Mouse (Mus musculus) gastrocnemius, adult 2 months (tissue): ENCODE data around the gene Cyp21a1. TPM values are rescaled to one million over a fixed set of nuclear protein-coding genes. Genes with fewer than 3 reads are reported as not detected.
"Not testable (repeated sequence)": the region's sequence is repeated elsewhere in the genome, so short reads cannot be mapped to it uniquely, and the experiment has no call there.

ENCODE experiments used
- DNase-seq: peaks from one replicate; pipeline ENCODE4 v3.0.0; 2022
- H3K27ac ChIP-seq: fragments of 200-600 bp; 2 replicates; pipeline ENCODE4 v1.8.1; 2022; ENCODE audit warnings: mild to moderate bottlenecking
- H3K4me3 ChIP-seq: fragments of 200-600 bp; 2 replicates; pipeline ENCODE4 v1.8.1; 2022; ENCODE audit warnings: mild to moderate bottlenecking, moderate library complexity
- CTCF ChIP-seq: fragments of 200-600 bp; IDR thresholded peaks from 2 replicates; pipeline ENCODE4 v1.8.1; 2022; ENCODE audit warnings: antibody characterized with exemption, mild to moderate bottlenecking, moderate library complexity
- intact Hi-C: fragments of 180-260 bp; cut with DNase I; formaldehyde crosslinking; loops from one replicate; pipeline ENCODE4 v1.15.1; 2025
- long read RNA-seq, 2 experiments: library from polyadenylated mRNA; stranded (forward); transcript quantifications; one replicate each; pipeline ENCODE4 v2.0.0; 2021
- total RNA-seq, 2 experiments: library from RNA; stranded (reverse); gene quantifications; 2 replicates each; pipeline ENCODE4 v1.2.3; 2021

Gene Cyp21a1
- not detected for total RNA-seq
- long read RNA-seq, experiment 1, result 0 reads
- long read RNA-seq, experiment 2, result 0 reads

DNA sequence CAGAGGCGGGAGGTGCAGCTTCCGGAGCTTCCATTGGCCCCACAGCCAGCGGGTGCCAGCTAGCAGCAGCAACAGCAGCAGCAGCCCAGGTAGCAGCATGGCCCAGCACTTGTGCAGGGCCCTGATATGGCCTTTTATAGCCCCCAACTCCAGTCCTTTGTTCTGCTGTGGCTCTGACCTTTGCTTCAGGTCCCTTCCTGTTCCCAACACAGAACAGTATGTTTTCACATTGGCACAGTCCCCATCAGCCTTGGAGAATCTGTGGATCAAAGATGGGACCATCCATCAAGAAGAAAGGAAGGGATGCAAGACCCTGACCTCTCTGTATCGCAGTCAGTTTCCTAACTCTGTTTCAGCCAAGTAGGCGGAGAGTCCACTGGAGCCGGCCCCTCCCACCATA lies at the start of gene Cyp21a1:
Gene Cyp21a1, minus strand, starts transcription at position 261 of the 400 bp plus-strand sequence.
- H3K27ac ChIP-seq, H3K4me3 ChIP-seq, DNase-seq: not testable (repeated sequence)
- intact Hi-C loops, result loop anchor here (5.0 kb wide), 1 partner anchor 87 kb away; no protein-coding TSS in a partner anchor

GRCm38 (mm10) chr17:34853511-34853910 lies 49.1 kb upstream of the Cyp21a1 start:
- no peak overlapping the region for H3K4me3 ChIP-seq
- H3K27ac ChIP-seq, result no peak overlapping the region
- no peak for DNase-seq
- intact Hi-C loops, result no loop called here
- TF ChIP-seq CTCF, result no peak

GRCm38 (mm10) chr17:34850517-34851125 lies 46.3 kb upstream of the Cyp21a1 start:
- peak overlapping the region; percentile 87 for H3K27ac ChIP-seq
- intact Hi-C loops, result loop anchor here (2.0 kb wide), 1 partner anchor 44 kb away; no protein-coding TSS in a partner anchor

GRCm38 (mm10) chr17:34849722-34850516 lies 45.6 kb upstream of the Cyp21a1 start, which contains the start of the genes Skiv2l and Nelfe:
Gene Skiv2l, minus strand, starts transcription at chr17:34850210.
Gene Nelfe, plus strand, starts transcription at chr17:34850391.
- intact Hi-C loops, result loop anchor here (2.0 kb wide), 1 partner anchor 45 kb away; no protein-coding TSS in a partner anchor
- TF ChIP-seq CTCF, result peak; percentile 39
- H3K27ac ChIP-seq, result peak within 1 kb of the TSS; percentile 89
- peak; percentile 99 for DNase-seq
- H3K4me3 ChIP-seq, result peak within 1 kb of the TSS; percentile 85

More at GRCm38 (mm10) chr17:34850517-34851125, 46.3 kb upstream of the Cyp21a1 start:
- H3K4me3 ChIP-seq, result peak overlapping the region; percentile 85
- DNase-seq, result no peak
- no peak for TF ChIP-seq CTCF

GRCm38 (mm10) chr17:34847615-34848014 lies 43.3 kb upstream of the Cyp21a1 start:
- intact Hi-C loops, result no loop called here
- TF ChIP-seq CTCF, result no peak
- no peak overlapping the region for H3K27ac ChIP-seq
- DNase-seq, result no peak
- no peak overlapping the region for H3K4me3 ChIP-seq

GRCm38 (mm10) chr17:34847192-34847591 lies 42.8 kb upstream of the Cyp21a1 start:
- intact Hi-C loops, result no loop called here
- no peak for DNase-seq
- Histone ChIP-seq H3K27ac (no peak overlapping the region), H3K4me3 (no peak overlapping the region)
- TF ChIP-seq CTCF, result no peak

- no peak for DNase-seq
- intact Hi-C loops, result no loop called here
- no peak overlapping the region for H3K27ac ChIP-seq
- TF ChIP-seq CTCF, result no peak
- no peak overlapping the region for H3K4me3 ChIP-seq
These were observed 40.5 kb upstream of the Cyp21a1 start for GRCm38 (mm10) chr17:34844884-34845283.

- no peak overlapping the region for H3K4me3 ChIP-seq
- no peak for DNase-seq
- TF ChIP-seq CTCF, result no peak
- no peak overlapping the region for H3K27ac ChIP-seq
- intact Hi-C loops, result no loop called here
These were observed 36.5 kb upstream of the Cyp21a1 start for GRCm38 (mm10) chr17:34840736-34841307.

DNA sequence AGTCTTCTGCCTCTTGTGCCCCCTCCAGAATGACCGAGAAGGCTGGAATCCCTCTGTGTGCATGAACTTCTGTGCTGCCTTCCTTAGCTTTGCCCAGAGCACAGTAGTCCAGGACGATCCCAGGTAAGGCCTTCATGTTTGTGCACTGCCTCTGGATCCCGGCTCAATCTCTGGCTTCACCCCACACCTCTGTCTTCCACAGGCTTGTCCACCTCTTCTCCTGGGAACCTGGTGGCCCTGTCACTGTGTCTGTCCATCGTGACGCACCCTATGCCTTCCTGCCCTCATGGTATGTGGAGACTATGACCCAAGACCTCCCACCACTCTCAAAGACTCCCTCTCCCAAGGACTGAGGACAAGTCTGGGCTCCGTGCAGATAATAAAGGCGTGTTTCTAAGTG lies 34.4 kb upstream of the Cyp21a1 start:
- H3K4me3 ChIP-seq, result no peak overlapping the region
- no peak for DNase-seq
- no peak for TF ChIP-seq CTCF
- intact Hi-C loops, result loop anchor here (10.0 kb wide), 1 partner anchor 194 kb away; the partner anchor contains the start of genes Atf6b and Fkbpl
- H3K27ac ChIP-seq, result no peak overlapping the region

- Histone ChIP-seq H3K4me3 (peak overlapping the region; percentile 89), H3K27ac (peak overlapping the region; percentile 92)
- DNase-seq, result peak; percentile 37
- intact Hi-C loops, result loop anchor here (10.0 kb wide), 1 partner anchor 193 kb away; the partner anchor contains the start of genes Atf6b and Fkbpl
- no peak for TF ChIP-seq CTCF
These were observed 33.3 kb upstream of the Cyp21a1 start for GRCm38 (mm10) chr17:34837464-34838324.

- peak; percentile 97 for DNase-seq
- intact Hi-C loops, result loop anchor here (10.0 kb wide), 1 partner anchor 192 kb away; the partner anchor contains the start of genes Atf6b and Fkbpl
- TF ChIP-seq CTCF, result no peak
- peak within 1 kb of the TSS; percentile 92 for H3K27ac ChIP-seq
- H3K4me3 ChIP-seq, result peak within 1 kb of the TSS; percentile 89
These were observed 32.5 kb upstream of the Cyp21a1 start, which contains the start of the genes Stk19 and Dxo for GRCm38 (mm10) chr17:34836856-34837221. Gene Stk19, minus strand, starts transcription at chr17:34836945. Gene Dxo, plus strand, starts transcription at chr17:34837019.
